Mouse (Mus musculus) gonadal fat pad, adult 2 months (tissue): ENCODE data around the gene Eci2. TPM values are rescaled to one million over a fixed set of nuclear protein-coding genes. Genes with fewer than 3 reads are reported as not detected.
A peak's percentile ranks its signal among the peaks of the same experiment; 100 is the strongest.
"Not testable (repeated sequence)": the region's sequence is repeated elsewhere in the genome, so short reads cannot be mapped to it uniquely, and the experiment has no call there.

Experiments used
- DNase-seq: peaks from one replicate; pipeline ENCODE4 v3.0.0-alpha.2; 2012; ENCODE audit warnings: low read depth
- polyA plus RNA-seq: library from polyadenylated mRNA; depleted of rRNA; stranded (reverse); fragments of >200 nt; gene quantifications from 2 replicates; pipeline ENCODE4 v1.2.3, GENCODE M21; 2012; rRNA removed

Eci2 gene
- polyA plus RNA-seq: 70.2 and 72.9 TPM in 2 replicates

DNA sequence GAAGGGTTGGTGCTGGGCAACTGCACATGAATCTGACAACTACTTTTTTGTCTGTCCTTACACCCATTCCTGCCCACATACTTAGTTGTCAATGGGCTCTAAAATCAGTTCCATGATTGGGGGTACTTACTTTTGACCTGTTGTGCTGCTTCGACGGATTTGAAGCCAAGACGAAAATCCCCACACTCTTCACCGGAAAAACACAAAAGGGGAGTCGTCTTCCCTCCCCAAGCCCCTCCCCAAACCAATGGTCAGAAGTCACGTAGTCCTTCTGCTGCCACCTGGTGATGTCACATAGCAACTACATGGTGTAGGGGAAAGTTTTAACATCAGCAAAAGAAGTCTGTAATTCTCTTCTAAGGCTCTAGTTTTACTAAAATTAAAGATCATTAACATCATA is at the start of gene Eci2:
Eci2 (minus strand) TSS at position 218 of the 400 bp plus-strand sequence.
- DNase-seq: no peak

DNA sequence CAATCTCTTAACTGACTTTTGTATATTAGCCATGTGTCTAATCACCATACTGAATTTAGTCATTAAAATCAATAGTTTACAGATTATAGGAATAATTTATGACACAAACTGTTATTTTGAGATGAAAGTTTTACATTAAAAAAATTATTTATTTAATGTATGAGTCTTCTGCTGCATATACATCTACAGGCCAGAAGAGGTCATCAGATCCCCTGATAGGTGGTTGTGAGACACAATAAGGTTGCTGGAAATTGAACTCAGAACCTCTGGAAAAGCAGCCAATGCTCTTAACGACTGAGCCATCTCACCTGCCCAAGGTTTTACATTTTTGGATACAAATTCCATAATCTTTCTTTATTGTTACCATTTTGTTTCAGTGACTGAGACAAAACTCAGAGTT is 48.0 kb upstream of the Eci2 start:
- no peak for DNase-seq

- no peak for DNase-seq
Measured at GRCm38 (mm10) chr13:35070485-35071472, 43.9 kb upstream of the Eci2 start.

DNA sequence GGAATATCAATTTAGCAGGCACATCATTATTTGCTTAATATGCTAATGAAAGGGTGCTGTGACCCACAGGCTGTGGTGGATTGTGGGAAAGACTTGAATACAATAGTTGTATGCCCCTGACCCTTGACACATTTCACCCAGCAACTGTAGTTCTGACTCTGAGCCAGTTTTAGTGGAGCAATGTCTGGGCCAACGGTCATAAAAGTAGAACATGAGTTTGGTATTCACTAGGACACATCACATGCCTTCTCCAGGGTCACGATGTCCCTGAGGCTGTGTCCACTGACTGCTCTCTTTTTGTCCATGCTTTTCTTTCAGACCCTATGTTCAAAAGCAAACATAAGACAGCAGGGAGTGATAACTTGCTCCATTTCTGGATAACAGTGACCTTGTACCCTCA is 40.2 kb upstream of the Eci2 start:
- no peak for DNase-seq

DNA sequence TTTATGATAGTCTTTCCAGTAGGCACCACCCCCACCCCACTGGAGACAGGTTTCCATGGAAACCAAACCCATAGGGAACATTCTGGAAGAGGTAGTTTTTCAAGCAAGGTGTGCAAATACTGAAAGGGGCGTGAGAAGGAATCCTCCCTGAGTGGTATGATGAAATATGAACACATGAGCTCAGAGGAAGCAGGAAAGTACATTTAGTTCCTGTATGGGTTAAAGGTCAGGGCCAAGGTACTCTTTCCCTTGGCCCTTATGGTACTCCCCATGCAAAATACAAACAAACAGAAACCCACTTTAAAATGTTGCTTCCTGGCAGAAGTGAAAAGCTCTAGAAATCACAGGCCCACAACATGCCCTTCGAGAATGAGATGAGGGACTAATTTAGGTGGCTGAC is 39.1 kb upstream of the Eci2 start:
- no peak for DNase-seq

DNA sequence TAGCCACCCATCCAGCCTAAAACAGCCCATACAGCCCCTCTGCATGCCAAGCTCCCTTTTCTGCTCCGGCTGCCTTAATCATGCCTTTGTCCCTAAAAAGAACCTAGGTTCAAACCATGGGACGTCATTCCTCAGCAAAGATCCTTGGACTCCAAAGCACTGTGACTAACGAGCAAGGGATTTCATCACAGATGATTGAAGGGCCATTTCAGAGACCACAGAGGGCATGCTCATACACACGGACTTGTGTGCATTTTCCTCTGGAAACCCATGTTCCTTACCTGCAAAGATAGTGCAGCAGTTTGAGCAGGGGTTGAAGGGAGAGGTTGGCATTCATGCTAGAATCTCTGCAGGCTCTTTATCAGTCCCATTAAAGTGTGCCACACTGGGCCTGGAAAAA is 37.5 kb upstream of the Eci2 start:
- no peak for DNase-seq

DNA sequence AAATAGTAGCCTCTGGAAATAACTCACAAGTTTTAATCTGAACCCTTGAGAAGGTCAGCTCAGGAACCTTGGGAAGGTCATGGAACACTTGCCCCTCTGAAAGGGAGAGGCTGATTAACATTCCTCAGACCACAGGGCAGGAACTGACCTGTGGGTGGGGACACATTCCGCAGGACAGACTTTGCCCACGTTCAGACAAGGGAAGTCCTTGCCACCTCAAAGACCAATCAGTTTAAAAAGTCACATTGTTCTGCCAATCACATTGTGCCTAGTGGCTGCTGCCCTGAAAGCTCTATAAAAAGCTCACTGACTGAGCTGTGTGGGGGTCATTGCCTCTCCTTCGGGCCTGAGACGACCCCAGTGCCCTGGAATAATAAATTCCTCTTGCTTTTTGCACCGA is 31.2 kb upstream of the Eci2 start:
- DNase-seq: no peak

DNA sequence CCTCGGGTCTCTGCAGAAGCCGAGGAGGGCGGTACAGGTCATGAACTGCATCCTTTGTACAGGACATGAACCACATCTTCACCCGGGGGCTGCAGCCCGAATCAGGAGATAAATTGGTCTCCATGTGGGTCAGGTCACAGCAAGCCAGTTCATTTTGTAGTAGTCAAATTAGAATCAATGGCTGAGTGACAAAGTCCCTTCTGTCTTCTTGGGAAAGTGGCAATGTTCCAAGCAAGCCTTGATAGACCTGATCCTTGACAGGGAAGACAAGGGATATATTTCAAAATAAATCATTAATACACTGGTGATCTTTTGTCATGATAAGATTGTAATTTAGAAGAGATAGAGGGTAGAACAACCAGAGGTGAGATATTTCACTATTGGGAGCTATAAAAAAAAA is 9.6 kb upstream of the Eci2 start:
- no peak for DNase-seq

GRCm38 (mm10) chr13:35035731-35036130 is 8.8 kb upstream of the Eci2 start:
- no peak for DNase-seq

DNA sequence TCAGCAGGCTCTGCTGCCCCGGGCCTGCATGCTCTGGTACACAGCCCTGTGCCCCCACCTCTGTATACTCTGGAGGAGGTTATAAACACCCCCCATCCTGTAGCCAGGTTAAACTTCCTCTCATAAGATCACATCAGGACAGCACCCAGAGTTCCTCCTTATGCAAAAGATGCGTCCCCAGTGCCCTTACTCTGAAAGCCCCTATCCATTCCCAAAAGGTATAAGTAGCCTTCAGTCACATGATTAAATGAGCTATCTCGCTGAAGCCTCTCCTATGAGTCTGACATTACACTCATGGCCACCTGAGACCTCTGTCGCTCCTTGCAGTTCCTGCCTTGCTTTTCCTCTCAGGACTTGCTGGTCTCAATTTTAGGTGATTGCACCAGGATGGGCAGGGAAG is 6.7 kb upstream of the Eci2 start:
- no peak for DNase-seq

DNA sequence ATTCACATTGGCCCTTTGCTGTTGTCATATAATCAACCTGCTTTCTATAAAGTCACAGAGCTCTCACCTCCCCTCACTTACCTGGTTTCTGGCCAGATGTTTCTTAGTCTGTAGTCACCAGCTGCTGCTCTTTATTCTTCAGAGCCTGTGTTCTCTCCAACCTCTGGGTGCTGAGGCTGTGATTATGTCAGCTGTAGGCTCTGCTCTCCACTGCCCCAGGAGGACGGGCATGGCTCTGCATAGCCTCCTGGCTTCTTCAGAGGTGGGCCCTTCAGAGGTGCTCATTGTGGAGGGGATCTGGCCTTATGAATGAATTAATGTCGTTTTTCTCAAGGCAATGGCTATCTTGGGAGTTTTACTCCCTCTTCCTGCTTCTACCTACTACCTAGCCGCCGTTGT is 4.8 kb upstream of the Eci2 start:
- DNase-seq: no peak

DNA sequence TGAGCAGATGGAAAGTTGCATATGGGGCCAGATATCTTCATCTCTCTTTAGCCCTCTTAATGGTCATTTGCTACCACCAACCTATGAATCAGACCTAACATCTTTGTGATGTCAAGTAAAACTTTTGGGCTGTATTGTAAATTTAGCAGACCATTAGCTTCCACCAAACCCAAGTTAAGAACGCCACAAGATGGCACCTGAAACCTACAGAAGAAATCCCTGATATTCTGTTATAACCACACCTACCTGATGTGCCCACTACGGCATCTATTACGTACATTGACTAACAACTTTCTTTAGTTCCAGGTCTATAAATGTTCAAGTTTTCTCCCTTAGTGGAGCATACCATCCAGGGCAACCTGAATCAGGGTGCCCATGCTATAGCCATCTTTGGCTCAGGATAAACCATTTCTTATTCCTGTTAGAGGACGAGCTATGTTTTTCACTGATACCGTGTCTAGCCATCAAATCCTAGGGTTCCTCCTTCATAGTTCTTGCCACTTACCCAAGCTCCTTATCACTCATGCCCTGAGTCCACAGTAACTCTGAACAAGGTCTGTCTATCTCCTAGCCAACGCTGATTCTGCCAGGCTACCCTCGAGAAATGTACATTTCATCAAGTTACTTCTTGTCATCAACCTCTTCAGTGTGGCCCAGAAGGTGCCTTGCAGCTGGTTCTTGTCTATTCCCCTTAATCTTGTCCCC is 4.2 kb upstream of the Eci2 start:
- DNase-seq: no peak

GRCm38 (mm10) chr13:35028365-35028764 is 1.5 kb upstream of the Eci2 start:
- no peak for DNase-seq

DNA sequence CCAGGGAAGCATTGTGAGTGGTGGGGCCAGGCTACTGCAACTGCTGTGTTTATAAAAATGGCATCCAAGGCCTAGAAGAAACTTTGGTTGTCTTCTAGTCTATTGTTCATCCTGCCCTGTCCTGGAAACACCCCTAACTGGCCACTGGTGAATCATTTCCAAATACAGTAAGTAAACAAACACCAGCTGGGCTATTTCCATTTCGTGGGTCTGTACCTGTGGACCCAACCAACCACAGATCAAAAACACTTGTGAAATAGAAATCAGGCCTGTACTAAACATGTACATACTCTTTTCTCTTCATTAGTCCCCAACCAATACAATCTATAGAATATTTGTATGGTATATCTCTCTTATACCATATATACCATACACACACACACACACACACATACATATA is 3.5 kb downstream of the Eci2 start:
- not testable (repeated sequence) for DNase-seq

DNA sequence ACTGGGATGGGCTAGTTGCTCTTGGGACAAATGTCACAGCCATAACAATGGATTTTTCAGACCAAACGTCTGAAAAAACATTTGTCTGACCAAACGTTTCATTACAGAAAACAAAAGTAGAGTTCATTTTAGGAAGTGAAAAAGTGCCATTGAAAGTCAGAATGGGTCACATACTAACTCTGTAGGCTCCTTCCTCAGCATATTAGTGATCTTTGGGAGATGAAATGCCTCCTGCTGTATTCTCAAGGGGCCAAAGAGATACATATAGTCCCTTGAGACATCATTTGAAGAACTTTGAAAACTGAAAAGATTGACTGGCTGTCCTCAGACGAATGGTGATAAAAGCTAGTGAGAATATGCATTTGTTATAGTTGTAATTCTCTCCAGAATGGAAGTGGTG is 6.5 kb downstream of the Eci2 start:
- DNase-seq: no peak

DNA sequence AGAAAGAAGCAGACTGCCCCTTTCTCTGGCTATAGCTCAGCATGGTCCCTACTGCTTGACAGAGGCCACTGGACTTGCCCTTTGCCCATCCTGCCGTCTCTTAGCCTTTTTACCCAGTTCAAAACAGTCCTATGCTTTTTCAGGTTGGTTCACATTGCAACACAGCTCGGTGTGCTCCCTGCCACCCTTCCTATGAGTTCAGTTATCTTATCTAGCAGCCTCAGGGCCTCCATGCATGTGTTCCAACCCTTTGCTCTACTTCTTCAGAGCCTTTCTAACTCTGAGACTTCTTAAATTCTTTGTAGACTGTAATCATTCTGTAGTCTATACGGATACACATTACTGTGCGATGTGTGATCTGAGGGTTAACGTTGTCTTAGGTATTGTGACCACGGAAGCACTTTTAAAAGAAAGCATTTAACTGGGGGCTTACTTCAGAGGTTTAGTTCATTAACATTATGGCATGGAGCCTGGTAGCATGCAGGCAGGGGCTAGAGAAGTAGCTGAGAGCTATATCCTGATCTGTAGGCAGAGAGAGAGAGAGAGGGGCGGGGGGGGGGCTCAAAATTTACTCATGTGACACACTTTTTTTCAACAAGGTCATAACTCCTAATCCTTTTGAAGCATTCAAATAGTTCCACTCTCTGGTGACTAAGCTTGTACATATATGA is 7.9 kb downstream of the Eci2 start:
- DNase-seq: no peak

DNA sequence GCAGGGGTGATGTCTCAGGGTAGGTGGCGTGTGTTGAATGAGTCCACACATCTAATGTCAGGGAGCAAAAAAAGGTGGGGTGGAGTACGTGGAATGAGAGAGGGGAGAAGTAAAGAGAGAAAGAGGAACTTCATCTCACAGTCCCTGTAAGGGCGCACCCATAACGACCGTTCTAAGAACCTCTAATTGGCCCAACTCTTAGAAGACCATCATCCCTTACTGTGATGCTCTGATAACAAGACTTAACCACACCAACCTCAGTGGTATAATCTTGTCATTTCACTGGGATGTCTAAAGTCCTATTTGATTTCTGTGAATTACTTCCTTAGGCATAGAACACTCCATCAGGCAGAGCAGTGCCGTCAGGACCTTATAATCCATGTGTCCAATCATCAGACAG is 9.5 kb downstream of the Eci2 start:
- no peak for DNase-seq

- no peak for DNase-seq
Measured at GRCm38 (mm10) chr13:35016067-35016466, 10.8 kb downstream of the Eci2 start.

DNA sequence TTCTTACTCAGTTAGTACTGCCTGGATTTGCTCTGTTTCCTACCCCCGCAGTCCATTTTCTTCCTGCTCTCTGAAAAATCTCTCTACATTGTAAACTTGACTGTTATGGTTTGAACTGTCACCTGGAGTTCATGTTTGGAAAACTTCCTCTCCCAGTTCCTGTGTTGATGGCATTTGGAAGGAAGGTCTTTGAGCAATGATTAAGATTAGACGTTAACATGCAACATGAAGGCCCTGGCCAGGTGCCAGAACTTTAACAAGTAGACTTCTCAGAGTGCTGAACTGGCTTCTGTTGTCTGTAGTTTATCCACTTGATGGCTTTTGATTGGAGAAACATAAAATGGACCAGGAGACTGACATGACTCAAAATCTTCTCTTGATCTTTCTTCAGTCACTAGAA is 31.0 kb downstream of the Eci2 start:
- DNase-seq: no peak

DNA sequence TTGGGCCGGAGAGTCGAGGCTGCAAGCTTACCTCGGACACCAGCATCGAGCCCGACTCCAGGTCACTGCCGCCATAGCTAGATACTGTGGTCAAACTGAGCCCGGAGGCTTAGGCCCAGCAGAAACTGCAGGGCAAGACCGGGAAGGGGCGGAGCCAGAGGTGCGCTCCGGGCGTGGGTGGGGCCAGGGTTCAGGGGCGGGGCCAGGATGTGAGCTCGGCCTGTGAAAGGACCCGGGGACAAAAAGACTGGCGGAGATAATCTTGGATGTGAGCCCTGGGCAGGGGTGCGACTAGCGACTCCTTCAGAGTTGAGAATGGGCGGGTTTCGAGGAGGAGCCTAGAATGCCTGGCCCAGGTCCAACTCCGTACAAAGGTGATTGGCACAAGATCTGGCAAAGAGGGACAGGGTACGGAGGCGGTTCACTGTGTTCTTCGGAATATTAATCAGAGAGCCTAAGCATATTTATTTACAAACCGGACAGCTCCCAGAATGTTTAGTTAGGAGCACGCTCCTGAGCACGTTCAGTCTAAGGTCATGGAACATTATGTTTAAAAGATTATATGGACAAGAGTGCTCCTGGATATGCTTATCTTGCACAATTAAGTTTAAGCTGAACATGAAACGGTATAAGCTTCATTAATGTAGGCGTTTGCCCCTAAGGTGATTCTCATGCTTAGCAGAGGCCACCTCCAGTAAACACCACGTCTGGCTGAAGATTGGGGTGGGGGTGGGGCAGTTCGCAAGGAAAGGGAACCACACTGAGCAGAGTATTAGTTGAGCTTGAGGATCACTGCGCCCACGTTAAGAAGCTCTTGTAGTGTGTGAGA is 32.7 kb downstream of the Eci2 start:
- DNase-seq: peak; percentile 87

DNA sequence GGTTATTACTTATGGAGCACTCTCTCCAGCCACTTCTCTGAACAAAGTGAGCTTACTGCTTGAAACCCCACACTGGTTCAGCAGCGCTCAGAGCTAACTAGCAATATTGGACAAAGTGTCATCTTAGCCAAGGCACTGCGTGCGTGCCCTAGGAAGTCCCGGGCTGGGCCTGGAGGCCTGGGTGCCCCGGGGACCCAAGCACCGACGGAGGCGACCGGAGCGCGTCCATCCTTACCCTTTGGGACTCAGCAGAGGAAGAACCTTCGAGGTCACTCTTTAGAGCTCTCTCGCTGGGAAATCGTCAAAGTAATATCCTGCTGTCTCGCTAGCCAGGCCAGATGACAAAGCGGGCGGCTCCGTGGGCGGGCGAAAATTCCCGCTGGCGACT is 33.3 kb downstream of the Eci2 start:
- DNase-seq: no peak

- no peak for DNase-seq
Measured at GRCm38 (mm10) chr13:34993085-34993484, 33.8 kb downstream of the Eci2 start.
